Mouse (Mus musculus): ENCODE data around the gene Asna1. TPM values are rescaled to one million over a fixed set of nuclear protein-coding genes. Genes with fewer than 3 reads are reported as not detected.

Asna1 gene
- total and polyA plus RNA-seq, 3 experiments: 109 to 127 (median 119) TPM

DNA sequence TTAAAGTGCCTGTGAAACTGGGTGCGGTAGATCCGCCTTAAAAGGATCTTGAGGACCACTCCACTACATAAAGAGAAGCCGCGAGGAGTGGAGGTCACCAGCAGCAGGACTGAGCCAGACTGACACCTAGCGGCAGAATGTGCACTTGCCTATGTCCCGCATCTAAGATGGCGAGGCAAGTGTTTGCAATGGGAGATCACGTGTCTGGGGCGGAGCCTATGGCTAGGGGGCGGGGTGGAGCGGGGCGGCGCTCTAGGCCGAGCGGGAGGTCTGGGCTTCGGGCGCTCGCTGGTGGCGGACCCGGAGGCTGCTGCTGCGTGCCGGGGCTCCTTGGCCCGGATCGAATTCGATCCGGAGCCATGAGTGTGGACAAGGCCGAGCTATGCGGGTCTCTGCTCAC, 34.7 kb downstream of the Asna1 start, which contains the start of gene Hook2 (continued):
- TF ChIP-seq ZC3H11A (IDR thresholded peaks at IDR 0.05; ENCODE audit: low read depth, low read length): peak; percentile 51; the same call in 1 of the 2 replicates
- TF ChIP-seq ZKSCAN1 (IDR thresholded peaks at IDR 0.05; ENCODE audit: borderline replicate concordance, low read depth, low read length): no peak
- no peak for TF ChIP-seq PAX5 (IDR thresholded peaks at IDR 0.05; ENCODE audit: low read length)
- TF ChIP-seq HCFC1 (IDR thresholded peaks at IDR 0.05; ENCODE audit: low read depth, low read length): peak; percentile 76
- TF ChIP-seq ETS1 (conservative IDR thresholded peaks at IDR 0.05; ENCODE audit: low read depth, low read length): no peak
- no peak for TF ChIP-seq NELFE (IDR thresholded peaks at IDR 0.05; ENCODE audit: low read depth, low read length)
- TF ChIP-seq USF1 (IDR thresholded peaks at IDR 0.05; ENCODE audit: low read depth, low read length): peak; percentile 91
- TF ChIP-seq CTCF (conservative IDR thresholded peaks at IDR 0.05 in 1 of 2, IDR thresholded peaks at IDR 0.05 in 1 of 2; ENCODE audit: low read depth in 2 of 2, low read length in 2 of 2): peak; percentile 62 to 98
- TF ChIP-seq SIN3A (IDR thresholded peaks at IDR 0.05; ENCODE audit: low read length): peak; percentile 15
- TF ChIP-seq TBP (conservative IDR thresholded peaks at IDR 0.05; ENCODE audit: low read depth, low read length): peak; percentile 38; the same call in 1 of the 2 replicates
- TF ChIP-seq SMC3 (IDR thresholded peaks at IDR 0.05; ENCODE audit: low read depth, low read length): peak; percentile 92
- TF ChIP-seq POLR2A (IDR thresholded peaks at IDR 0.05; ENCODE audit: low read depth, low read length): peak; percentile 68
- TF ChIP-seq RAD21 (IDR thresholded peaks at IDR 0.05; ENCODE audit: low read depth, low read length): peak; percentile 95
- TF ChIP-seq EP300 (IDR thresholded peaks at IDR 0.05; ENCODE audit: low read length): no peak
- TF ChIP-seq E2F4 (IDR thresholded peaks at IDR 0.05; ENCODE audit: insufficient replicate concordance, low read depth, low read length): no peak
- peak; percentile 88 for TF ChIP-seq BHLHE40 (IDR thresholded peaks at IDR 0.05; ENCODE audit: low read depth, low read length)
- no peak for TF ChIP-seq MAFK (IDR thresholded peaks at IDR 0.05; ENCODE audit: insufficient replicate concordance, low read length)
- no peak; the same call in 1 of the 2 replicates for TF ChIP-seq TCF12 (IDR thresholded peaks at IDR 0.05; ENCODE audit: low read depth, low read length)
- TF ChIP-seq MXI1 (IDR thresholded peaks at IDR 0.05; ENCODE audit: low read depth, low read length): peak; percentile 13; the same call in 1 of the 2 replicates

DNA sequence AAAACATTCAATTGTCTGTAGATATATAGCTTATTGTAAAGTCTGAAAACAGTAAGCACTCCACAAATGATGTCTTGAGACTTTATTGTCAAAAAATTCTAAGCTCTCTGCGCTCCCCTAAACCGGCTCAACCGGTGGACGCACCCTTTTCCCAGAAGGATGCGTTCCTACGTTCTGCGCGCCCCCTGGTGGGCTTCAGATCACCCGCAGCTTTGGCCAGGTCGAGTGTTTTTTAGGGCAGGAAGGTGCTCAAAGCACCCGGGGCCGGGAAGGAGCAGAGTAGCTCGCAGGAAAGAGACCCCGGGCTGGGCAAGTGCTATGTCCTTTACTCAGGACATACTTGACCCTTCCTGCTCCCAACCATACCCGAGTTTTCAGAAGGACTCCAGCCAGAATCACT, 35.3 kb downstream of the Asna1 start:
- Histone ChIP-seq H3K4me3 (replicated peaks in 1 of 3; ENCODE audit: low read depth in 2 of 3, low read length in 2 of 3, poor library complexity in 1 of 3) (peak overlapping the region; percentile 51 to 70 (median 52)), H3K9ac (ENCODE audit: insufficient read depth, low read depth) (peak overlapping the region; percentile 93), H3K4me2 (ENCODE audit: insufficient read depth, low read depth, poor library complexity, severe bottlenecking) (peak overlapping the region; percentile 81), H3K4me1 (ENCODE audit: control insufficient read depth in 1 of 2, insufficient read depth in 2 of 2) (peaks cover 22 to 40% of the 10 kb centered on the region in 2 experiments), H3K79me2 (replicated peaks; ENCODE audit: control insufficient read depth, extremely low read depth, insufficient read depth, poor library complexity, severe bottlenecking) (no peaks in the 10 kb centered on the region), H3K9me3 (replicated peaks; ENCODE audit: low read length) (no peaks in the 10 kb centered on the region), H3K36me3 (replicated peaks in 1 of 2; ENCODE audit: control insufficient read depth in 1 of 2, insufficient read depth in 1 of 2, low read length in 1 of 2) (peaks cover 1 to 22% of the 10 kb centered on the region in 2 experiments), H3K27ac (ENCODE audit: insufficient read depth, low read depth) (peak overlapping the region; percentile 55; the same call in 1 of the 2 replicates), H3K27me3 (replicated peaks) (no peaks in the 10 kb centered on the region)
- dilution Hi-C loops (cut with MboI; ENCODE audit: extremely low pct_ligation_motif_present, extremely low pct_unique_long_range_greater_than_20kb, low sequenced_read_pairs): no loop called here
- peak; percentile 93 for DNase-seq (ENCODE audit: extremely low read depth)
- in situ Hi-C loops (cut with MboI; ENCODE audit: low pct_ligation_motif_present, low pct_unique_long_range_greater_than_20kb, low sequenced_read_pairs): loop anchor here (5.0 kb wide), 1 partner anchor 37 kb away; the partner anchor contains the start of genes Asna1 and Trir
- no peak for TF ChIP-seq CHD2 (IDR thresholded peaks at IDR 0.05; ENCODE audit: low read length)
- TF ChIP-seq SIN3A (IDR thresholded peaks at IDR 0.05; ENCODE audit: low read length): peak; percentile 88; the same call in 1 of the 2 replicates
- TF ChIP-seq ZNF384 (IDR thresholded peaks at IDR 0.05; ENCODE audit: low read depth, low read length): peak; percentile 56; the same call in 1 of the 2 replicates
- TF ChIP-seq JUN (IDR thresholded peaks at IDR 0.05; ENCODE audit: insufficient read depth, low read depth, low read length): no peak
- TF ChIP-seq USF2 (conservative IDR thresholded peaks at IDR 0.05; ENCODE audit: low read depth, low read length): no peak
- TF ChIP-seq CHD1 (IDR thresholded peaks at IDR 0.05; ENCODE audit: low read depth, low read length): peak; percentile 91; the same call in 1 of the 2 replicates
- TF ChIP-seq MXI1 (IDR thresholded peaks at IDR 0.05; ENCODE audit: low read depth, low read length): no peak; the same call in 1 of the 2 replicates
- TF ChIP-seq PAX5 (IDR thresholded peaks at IDR 0.05; ENCODE audit: low read length): no peak
- TF ChIP-seq ZKSCAN1 (IDR thresholded peaks at IDR 0.05; ENCODE audit: borderline replicate concordance, low read depth, low read length): no peak
- TF ChIP-seq ETS1 (conservative IDR thresholded peaks at IDR 0.05; ENCODE audit: low read depth, low read length): peak; percentile 16; the same call in 1 of the 2 replicates
- peak; percentile 37; the same call in 1 of the 2 replicates for TF ChIP-seq TCF12 (IDR thresholded peaks at IDR 0.05; ENCODE audit: low read depth, low read length)
- peak; percentile 94 for TF ChIP-seq ZC3H11A (IDR thresholded peaks at IDR 0.05; ENCODE audit: low read depth, low read length)
- no peak for TF ChIP-seq USF1 (IDR thresholded peaks at IDR 0.05; ENCODE audit: low read depth, low read length)
- TF ChIP-seq E2F4 (IDR thresholded peaks at IDR 0.05; ENCODE audit: insufficient replicate concordance, low read depth, low read length): no peak
- peak; percentile 100 for TF ChIP-seq SMC3 (IDR thresholded peaks at IDR 0.05; ENCODE audit: low read depth, low read length)
- 0 out of 2 replicates have a peak, but pooled peaks have one; percentile 33 for TF ChIP-seq RCOR1 (conservative IDR thresholded peaks at IDR 0.05; ENCODE audit: low read depth, low read length)
- TF ChIP-seq HCFC1 (IDR thresholded peaks at IDR 0.05; ENCODE audit: low read depth, low read length): no peak
- peak; percentile 76 for TF ChIP-seq IRF4 (IDR thresholded peaks at IDR 0.05; ENCODE audit: low read depth, low read length)
- peak in 1 of 2 experiments; percentile 98; a peak in 2 of 4 replicates for TF ChIP-seq CTCF (conservative IDR thresholded peaks at IDR 0.05 in 1 of 2, IDR thresholded peaks at IDR 0.05 in 1 of 2; ENCODE audit: low read depth in 2 of 2, low read length in 2 of 2)
- TF ChIP-seq MAZ (IDR thresholded peaks at IDR 0.05; ENCODE audit: low read depth, low read length): peak; percentile 78; the same call in 1 of the 2 replicates
- TF ChIP-seq POLR2AphosphoS2 (IDR thresholded peaks at IDR 0.05; ENCODE audit: low read depth, low read length): no peak
- TF ChIP-seq NRF1 (IDR thresholded peaks at IDR 0.05; ENCODE audit: low read depth, low read length): no peak
- TF ChIP-seq MAX (IDR thresholded peaks at IDR 0.05; ENCODE audit: low read length): no peak
- TF ChIP-seq EP300 (IDR thresholded peaks at IDR 0.05; ENCODE audit: low read length): no peak
- no peak for TF ChIP-seq KAT2A (IDR thresholded peaks at IDR 0.05; ENCODE audit: insufficient replicate concordance, low read length)
- TF ChIP-seq ELF1 (IDR thresholded peaks at IDR 0.05; ENCODE audit: low read depth, low read length): peak; percentile 42
- TF ChIP-seq ZMIZ1 (IDR thresholded peaks at IDR 0.05; ENCODE audit: low read depth, low read length): no peak
- TF ChIP-seq BHLHE40 (IDR thresholded peaks at IDR 0.05; ENCODE audit: low read depth, low read length): peak; percentile 36; the same call in 1 of the 2 replicates
